Mouse (Mus musculus): ENCODE data around the gene Ptprm.

Ptprm gene

GRCm38 (mm10) chr17:66637951-66638722, 716.1 kb downstream of the Ptprm start:
- no peak for DNase-seq

DNA sequence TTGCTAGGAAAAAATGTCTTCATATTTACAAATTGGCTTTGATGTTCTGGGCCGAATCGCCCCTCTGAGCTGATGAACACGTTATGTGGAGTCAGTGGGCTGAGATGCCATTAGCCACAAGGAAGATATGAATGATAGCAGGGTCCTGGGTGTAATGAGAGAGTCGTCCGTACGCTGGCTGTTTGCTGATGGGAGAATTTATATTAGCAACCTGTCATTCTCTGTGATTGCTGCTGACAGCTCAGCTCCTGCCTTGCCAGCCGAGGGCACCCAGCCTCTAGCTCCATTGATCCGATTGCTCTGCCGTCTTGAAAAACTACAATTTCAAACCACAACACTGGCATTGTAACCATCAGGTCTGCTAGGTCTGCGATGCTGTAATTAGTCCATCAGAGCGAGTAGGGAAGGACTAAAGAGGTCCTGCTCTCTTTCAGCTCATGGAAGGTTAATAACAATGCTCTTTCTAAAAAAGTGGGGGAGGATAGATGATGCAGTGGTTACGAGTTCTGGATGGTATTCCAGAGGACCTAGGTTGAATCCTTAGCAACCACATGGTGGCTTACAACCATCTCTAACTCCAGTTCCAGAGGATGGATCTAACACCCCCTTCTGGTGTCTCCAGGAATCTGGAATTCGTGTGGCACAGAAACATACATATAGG, 734.1 kb downstream of the Ptprm start:
- no peak for DNase-seq

DNA sequence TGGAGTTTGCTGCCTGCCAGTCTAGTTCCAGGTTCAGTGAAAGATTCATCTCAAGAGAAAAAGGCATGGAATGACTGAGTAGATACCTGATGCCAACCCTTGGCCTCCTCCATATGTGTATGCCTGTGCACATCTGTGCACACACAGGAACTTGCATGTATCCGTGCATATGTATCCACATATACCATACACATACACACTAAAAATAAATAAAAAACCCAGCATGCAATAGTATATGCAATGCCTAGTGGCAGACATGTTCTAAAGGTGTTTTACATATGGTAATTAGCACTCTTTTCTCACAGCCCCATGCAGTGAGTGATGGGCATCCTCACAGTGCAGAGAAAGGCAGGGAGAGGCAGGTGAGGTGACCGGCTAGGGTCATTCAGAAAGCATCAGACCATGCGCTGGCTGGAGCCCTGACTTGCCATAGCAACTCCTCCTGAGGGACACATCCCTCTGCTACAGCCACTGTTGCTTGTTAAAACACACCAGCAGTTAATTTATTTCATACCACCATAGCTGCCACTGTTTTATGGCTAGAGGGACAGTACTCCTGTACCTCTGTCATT, 734.9 kb downstream of the Ptprm start:
- DNase-seq, result no peak

Measured in kidney, adult 11 months (tissue).